Mouse (Mus musculus) olfactory bulb, adult 2 months (tissue): ENCODE results near the gene Stab1.

Source experiments
- CTCF ChIP-seq: fragments of 200-500 bp; IDR thresholded peaks from 2 replicates; pipeline ENCODE4 v1.5.1; 2012; ENCODE audit warnings: low read depth, mild to moderate bottlenecking, low read length, moderate library complexity; ENCODE audit not compliant: insufficient read depth
- POLR2A ChIP-seq: fragments of 200-500 bp; IDR thresholded peaks from 2 replicates; pipeline ENCODE4 v1.6.1; 2012; ENCODE audit warnings: mild to moderate bottlenecking, low read depth, low read length, moderate library complexity; ENCODE audit not compliant: insufficient read depth

- no peak for TF ChIP-seq CTCF
- TF ChIP-seq POLR2A = no peak
Observed at GRCm38 (mm10) chr14:31165991-31166630, 2.3 kb downstream of the Stab1 start.
